Mouse (Mus musculus) thymus, adult 2 months (tissue): ENCODE measurements at regions not wholly inside any gene's neighbourhood (a gene's known extent, or its start where the extent isn't known, plus 50 kb on each side); places are given as distances from the start of the nearest gene placed in this dataset.

ENCODE experiments used
- CTCF ChIP-seq: fragments of 200-500 bp; IDR thresholded peaks from 2 replicates; pipeline ENCODE4 v1.5.1; 2012; ENCODE audit warnings: mild to moderate bottlenecking, control low read depth, low read length, moderate library complexity, borderline replicate concordance; ENCODE audit not compliant: control insufficient read depth, poor library complexity, insufficient read depth; ENCODE audit errors: extremely low read depth
- POLR2A ChIP-seq: fragments of 200-500 bp; IDR thresholded peaks from 2 replicates; pipeline ENCODE4 v1.6.1; 2012; ENCODE audit warnings: mild to moderate bottlenecking, low read length, control low read depth, moderate library complexity; ENCODE audit not compliant: control insufficient read depth, poor library complexity, insufficient read depth; ENCODE audit errors: extremely low read depth

DNA sequence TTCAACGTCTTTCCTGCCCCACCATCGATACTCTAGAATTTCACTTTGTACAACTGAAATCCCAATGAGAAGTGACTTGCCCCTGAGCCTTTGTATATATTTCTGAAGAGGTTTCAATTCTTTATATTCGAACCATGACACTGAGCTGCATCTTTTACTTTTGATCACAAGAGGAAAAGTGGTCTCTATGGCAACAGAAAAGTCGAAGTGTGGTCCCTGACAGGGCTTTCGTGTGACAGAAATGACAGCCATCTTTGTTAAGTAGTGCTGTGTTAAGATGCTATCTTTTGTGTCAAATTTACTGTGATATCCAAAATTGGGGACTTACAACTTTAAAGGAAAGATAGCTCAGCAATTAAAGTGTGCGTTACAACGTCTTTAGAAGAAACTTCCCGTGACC lies 412.1 kb upstream of the Itga1 start:
- TF ChIP-seq POLR2A (no peak), CTCF (no peak)
